Mouse (Mus musculus) megakaryocyte, embryonic 14.5 days (primary cell): ENCODE results near the gene Celsr2.

Experiments
- FLI1 ChIP-seq: IDR thresholded peaks from 2 replicates; pipeline ENCODE4 v1.6.1; 2012; ENCODE audit warnings: low read length, inconsistent platforms, mixed read lengths
- GATA1 ChIP-seq: IDR thresholded peaks from 3 replicates; pipeline ENCODE4 v1.6.1; 2012; ENCODE audit warnings: mixed read lengths, low read length, inconsistent platforms, borderline replicate concordance

- TF ChIP-seq GATA1 (no peak), FLI1 (no peak)
These were observed 21.0 kb upstream of the Celsr2 start for GRCm38 (mm10) chr3:108436380-108436714.
